Mouse (Mus musculus) layer of hippocampus, adult 2 months (tissue): ENCODE results near the gene Alpi. TPM values are rescaled to one million over a fixed set of nuclear protein-coding genes. Genes with fewer than 3 reads are reported as not detected.

Experiments used
- DNase-seq, 2 experiments: peaks; one replicate each; pipeline ENCODE4 v3.0.0; 2022; ENCODE audit warnings: low spot score in 2 of 2
- H3K27ac ChIP-seq: fragments of 200-600 bp; 2 replicates; pipeline ENCODE4 v1.8.1; 2022
- H3K4me3 ChIP-seq: fragments of 200-600 bp; 2 replicates; pipeline ENCODE4 v1.8.1; 2022; ENCODE audit warnings: mild to moderate bottlenecking
- CTCF ChIP-seq: fragments of 200-600 bp; conservative IDR thresholded peaks from 2 replicates; pipeline ENCODE4 v1.8.1; 2022; ENCODE audit warnings: antibody characterized with exemption, mild to moderate bottlenecking, moderate library complexity
- total RNA-seq, 2 experiments: library from RNA; stranded (reverse); gene quantifications; 2 replicates each; pipeline ENCODE4 v1.2.3; 2021

Gene Alpi
- total RNA-seq, 2 experiments from 2014 or later = 0.15 TPM; not detected in 1

GRCm38 (mm10) chr1:87102114-87102513 is 708 bp upstream of the Alpi start:
- DNase-seq = no peak
- no peak for TF ChIP-seq CTCF

GRCm38 (mm10) chr1:87098358-87098975 is 2.9 kb downstream of the Alpi start:
- H3K27ac ChIP-seq = no peak overlapping the region
- DNase-seq = peak; percentile 10 to 61
- H3K4me3 ChIP-seq = no peak overlapping the region
- peak; percentile 82 for TF ChIP-seq CTCF

More at GRCm38 (mm10) chr1:87102114-87102513, 708 bp upstream of the Alpi start:
- H3K27ac ChIP-seq = no peak overlapping the region
- H3K4me3 ChIP-seq = no peak overlapping the region

GRCm38 (mm10) chr1:87095642-87096041 is 5.8 kb downstream of the Alpi start:
- no peak overlapping the region for H3K27ac ChIP-seq
- DNase-seq = no peak
- H3K4me3 ChIP-seq = no peak overlapping the region
- no peak for TF ChIP-seq CTCF

GRCm38 (mm10) chr1:87089828-87090227 is 11.6 kb downstream of the Alpi start, which contains the start of gene Alppl2:
Gene Alppl2 (minus strand): TSS chr1:87089928.
- no peak within 1 kb of the TSS for H3K4me3 ChIP-seq
- no peak for DNase-seq
- no peak for TF ChIP-seq CTCF
- no peak within 1 kb of the TSS for H3K27ac ChIP-seq

- Histone ChIP-seq H3K4me3 (no peak overlapping the region), H3K27ac (no peak overlapping the region)
- no peak for TF ChIP-seq CTCF
- DNase-seq = no peak
Measured at GRCm38 (mm10) chr1:87089251-87089650, 12.2 kb downstream of the Alpi start.

GRCm38 (mm10) chr1:87086964-87087363 is 14.4 kb downstream of the Alpi start:
- TF ChIP-seq CTCF = no peak
- DNase-seq = no peak
- Histone ChIP-seq H3K27ac (no peak overlapping the region), H3K4me3 (no peak overlapping the region)

GRCm38 (mm10) chr1:87086196-87086595 is 15.2 kb downstream of the Alpi start:
- Histone ChIP-seq H3K4me3 (no peak overlapping the region), H3K27ac (no peak overlapping the region)
- no peak for DNase-seq
- TF ChIP-seq CTCF = no peak

GRCm38 (mm10) chr1:87073776-87074175 is 27.6 kb downstream of the Alpi start:
- no peak for TF ChIP-seq CTCF
- H3K4me3 ChIP-seq = no peak overlapping the region
- DNase-seq = no peak
- H3K27ac ChIP-seq = no peak overlapping the region

GRCm38 (mm10) chr1:87070720-87071119 is 30.7 kb downstream of the Alpi start:
- no peak for DNase-seq
- Histone ChIP-seq H3K4me3 (no peak overlapping the region), H3K27ac (no peak overlapping the region)
- TF ChIP-seq CTCF = peak; percentile 71

- peak; percentile 53 for TF ChIP-seq CTCF
Measured at GRCm38 (mm10) chr1:87060913-87061312, 40.5 kb downstream of the Alpi start.

GRCm38 (mm10) chr1:87059042-87059665 is 42.3 kb downstream of the Alpi start:
- Histone ChIP-seq H3K4me3 (no peak overlapping the region), H3K27ac (no peak overlapping the region)
- TF ChIP-seq CTCF = no peak
- no peak for DNase-seq

More at GRCm38 (mm10) chr1:87060913-87061312, 40.5 kb downstream of the Alpi start:
- Histone ChIP-seq H3K27ac (no peak overlapping the region), H3K4me3 (no peak overlapping the region)
- no peak for DNase-seq

- TF ChIP-seq CTCF = no peak
- H3K4me3 ChIP-seq = no peak overlapping the region
- DNase-seq = no peak
- H3K27ac ChIP-seq = no peak overlapping the region
Measured at GRCm38 (mm10) chr1:87057075-87057474, 44.3 kb downstream of the Alpi start.

- H3K27ac ChIP-seq = no peak overlapping the region
- DNase-seq = no peak
Measured at GRCm38 (mm10) chr1:87051369-87051768, 50.0 kb downstream of the Alpi start.

GRCm38 (mm10) chr1:87050700-87051099 is 50.7 kb downstream of the Alpi start:
- DNase-seq = no peak

More at GRCm38 (mm10) chr1:87051369-87051768, 50.0 kb downstream of the Alpi start:
- H3K4me3 ChIP-seq = no peak overlapping the region
- no peak for TF ChIP-seq CTCF

More at GRCm38 (mm10) chr1:87050700-87051099, 50.7 kb downstream of the Alpi start:
- no peak for TF ChIP-seq CTCF
- H3K4me3 ChIP-seq = no peak overlapping the region
- H3K27ac ChIP-seq = no peak overlapping the region
